Mouse (Mus musculus) heart, adult 9 months (tissue): Measurements from ENCODE around the gene Ddx49.

ENCODE experiments used
- DNase-seq, 2 experiments: peaks; one replicate each; pipeline ENCODE4 v3.0.0; 2022; ENCODE audit warnings: low spot score in 2 of 2

Ddx49 gene

DNA sequence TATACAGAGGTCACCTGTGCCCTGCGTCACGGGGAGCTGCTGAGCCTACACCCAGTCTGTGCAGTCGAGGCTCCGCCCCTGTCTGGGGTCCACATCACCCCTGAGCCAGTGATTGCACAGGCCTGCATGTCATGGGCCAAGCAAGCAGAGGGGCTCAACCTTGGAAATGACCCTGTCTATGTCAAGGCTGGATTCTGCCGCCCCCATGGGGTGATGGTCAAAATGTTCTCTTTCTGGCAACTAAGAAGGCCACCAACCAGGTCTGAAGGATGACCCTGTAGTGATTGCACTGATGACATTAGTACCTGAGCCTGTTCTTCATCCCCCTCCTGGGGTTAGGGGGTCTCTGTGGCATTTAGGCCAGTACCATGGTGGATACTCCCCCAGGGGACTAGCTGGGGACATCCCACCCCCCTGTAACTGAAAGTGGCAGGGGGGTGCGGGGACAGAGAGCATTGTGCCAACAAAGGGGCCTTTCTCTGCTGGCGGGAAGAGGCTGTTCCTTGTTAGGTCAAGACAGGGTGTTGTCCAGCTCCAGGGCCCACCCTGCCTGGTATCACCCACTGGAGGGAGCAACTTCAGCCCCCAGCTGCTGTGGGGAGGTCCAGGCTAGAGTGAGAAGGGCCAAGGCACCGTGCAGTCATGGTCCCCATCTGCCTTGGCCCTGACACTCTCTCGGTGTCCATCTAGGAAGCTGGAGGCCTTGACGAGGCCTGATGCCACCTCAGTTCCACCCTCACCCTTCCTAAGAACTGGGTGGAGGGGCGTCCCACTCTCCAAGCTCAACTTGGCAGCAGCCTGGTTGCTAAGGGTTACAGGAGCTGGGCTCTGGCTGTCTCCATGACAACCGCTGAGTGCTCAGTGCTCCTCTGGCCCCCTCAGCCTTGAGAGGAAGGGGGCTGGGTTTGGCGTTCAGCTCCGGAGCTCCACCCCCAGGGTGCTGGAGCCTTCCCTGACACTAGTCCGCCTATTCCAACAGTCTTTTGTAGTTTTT lies 14.5 kb upstream of the Ddx49 start:
- DNase-seq, result no peak

DNA sequence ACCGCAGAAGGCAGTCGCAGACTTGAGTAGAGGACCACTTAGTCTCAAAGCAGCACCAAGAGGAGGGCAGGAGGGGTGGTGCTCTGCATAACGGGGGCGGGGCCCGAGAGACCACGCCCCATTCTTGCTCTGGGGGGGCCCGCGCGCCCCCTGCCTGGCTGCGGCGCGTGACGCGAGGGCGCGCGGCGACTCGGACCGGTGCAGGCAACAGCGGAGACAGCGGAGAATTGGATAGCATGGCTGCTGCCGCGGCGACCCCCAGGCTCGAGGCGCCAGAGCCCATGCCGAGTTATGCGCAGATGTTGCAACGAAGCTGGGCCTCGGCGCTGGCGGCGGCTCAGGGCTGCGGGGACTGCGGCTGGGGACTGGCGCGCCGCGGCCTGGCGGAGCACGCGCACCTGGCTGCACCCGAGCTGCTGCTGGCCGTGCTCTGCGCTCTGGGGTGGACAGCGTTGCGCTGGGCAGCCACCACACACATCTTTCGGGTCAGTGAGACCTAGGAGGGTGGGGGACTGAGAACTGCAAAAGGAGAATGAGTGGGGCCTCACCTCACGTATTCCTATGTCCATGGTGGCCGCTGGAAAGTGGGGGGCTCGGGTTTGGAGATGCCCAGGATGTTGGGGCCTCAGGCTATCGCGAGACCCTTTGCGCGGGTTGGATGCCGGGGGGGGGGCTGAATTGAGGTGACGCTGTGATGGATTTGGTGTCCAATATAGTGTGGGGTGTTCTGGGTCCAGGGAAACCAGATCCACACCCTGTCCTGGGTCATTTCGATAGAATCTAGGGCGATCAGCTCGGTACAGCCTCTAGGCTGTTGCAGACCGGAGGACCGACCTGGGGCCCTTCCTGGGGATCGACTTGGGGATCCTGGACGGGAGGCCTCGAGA lies 13.6 kb upstream of the Ddx49 start, which contains the start of gene Cers1:
TSS of gene Cers1 (plus strand) at position 152 of the 887 bp plus-strand sequence.
- peak in 1 of 2 experiments; percentile 45 for DNase-seq

DNA sequence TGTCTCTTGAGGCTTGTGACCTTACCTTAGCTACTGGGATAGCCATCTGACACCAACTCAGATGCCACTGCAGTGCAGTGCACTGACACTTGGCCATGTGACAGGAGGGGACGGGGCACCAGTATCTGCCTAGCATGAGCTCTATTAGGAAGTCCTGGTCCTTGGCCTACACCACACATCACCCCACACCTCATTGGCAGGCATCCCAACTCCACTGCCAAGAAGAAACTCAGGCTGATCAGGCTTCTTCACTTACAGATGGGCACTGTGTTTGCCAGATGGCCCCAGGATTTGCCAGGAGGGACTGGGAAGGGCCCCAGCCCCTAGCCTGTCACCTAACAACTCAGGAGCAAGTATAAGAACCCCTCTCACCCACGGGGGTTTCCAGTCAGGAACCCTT lies 11.1 kb upstream of the Ddx49 start:
- no peak for DNase-seq

DNA sequence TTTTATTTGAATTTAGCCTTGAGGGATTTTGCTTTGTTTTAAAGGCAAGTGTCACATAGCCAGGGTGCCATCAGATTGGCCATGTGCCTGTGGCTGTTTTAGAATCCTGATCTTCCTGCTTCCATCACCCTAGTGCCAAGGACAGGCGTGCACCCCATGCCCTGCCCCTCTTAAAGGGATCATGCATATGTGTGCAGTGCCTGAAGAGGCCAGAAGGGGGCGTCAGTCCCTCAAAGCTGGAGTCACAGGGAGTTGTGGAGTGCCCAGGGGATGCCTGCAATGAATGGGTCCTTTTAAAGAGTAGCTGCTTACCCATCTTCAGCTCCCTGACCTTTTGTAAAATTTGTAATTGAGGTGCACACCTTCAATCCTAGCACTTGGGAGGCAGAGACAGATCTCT lies 7.0 kb upstream of the Ddx49 start:
- DNase-seq, result no peak

DNA sequence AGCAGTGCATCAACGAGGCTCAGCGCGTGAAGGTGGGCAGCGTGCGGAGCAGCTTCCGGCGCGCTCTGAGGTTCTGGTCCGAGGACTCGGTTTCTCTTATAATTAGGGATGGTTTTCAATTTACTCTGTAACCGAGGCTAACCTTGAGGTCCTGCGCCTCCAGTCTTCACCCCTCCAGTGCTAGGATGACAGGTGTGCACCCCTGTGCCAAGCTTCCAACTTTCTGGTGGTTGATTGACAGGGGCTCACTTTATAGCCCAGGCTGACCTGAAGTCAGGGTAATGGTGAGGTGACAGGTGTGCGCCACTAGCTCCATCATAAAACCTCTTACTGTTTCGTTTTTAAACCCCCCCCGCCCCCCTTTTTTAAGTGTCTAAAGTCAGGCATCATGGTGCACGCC lies 612 bp upstream of the Ddx49 start:
- no peak for DNase-seq

DNA sequence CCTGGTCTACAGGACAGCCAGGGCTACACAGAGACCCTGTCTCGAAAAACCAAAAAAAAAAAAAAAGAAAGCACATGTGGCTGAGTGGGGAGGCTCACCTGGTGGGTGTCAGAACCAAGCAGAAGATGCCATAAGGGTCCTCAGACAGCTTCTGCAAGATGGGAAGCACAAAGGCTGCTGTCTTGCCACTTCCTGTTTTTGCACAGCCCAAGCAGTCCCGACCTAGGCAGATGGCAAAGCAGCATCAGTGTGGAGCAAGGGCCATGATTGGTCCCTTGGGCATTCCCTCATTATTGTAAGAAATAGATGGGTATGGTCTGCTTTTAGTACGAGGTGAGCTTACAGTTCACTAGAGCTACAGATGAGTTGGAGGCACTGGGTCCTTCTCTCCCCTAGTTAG lies 1.4 kb downstream of the Ddx49 start:
- no peak for DNase-seq

DNA sequence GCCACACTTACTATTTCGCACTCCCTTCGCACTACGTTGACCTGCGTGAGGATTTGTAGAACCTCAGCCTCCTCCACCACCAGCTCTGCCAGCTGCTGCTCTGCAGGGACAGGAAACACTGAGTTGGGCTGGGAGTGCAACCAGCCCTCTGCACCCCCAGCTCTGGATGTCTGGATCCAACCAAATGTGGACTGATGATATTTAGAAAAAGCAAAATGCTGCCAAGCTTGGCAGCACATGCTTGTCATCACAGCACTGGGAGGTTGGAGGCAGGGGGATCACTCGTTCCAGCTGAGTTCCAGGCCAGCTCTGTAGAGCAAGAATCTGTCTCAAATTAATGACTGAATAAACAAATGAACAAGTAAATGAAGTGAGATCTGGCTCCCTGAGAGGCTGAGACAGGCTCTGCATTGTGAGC lies 8.3 kb downstream of the Ddx49 start:
- no peak for DNase-seq

DNA sequence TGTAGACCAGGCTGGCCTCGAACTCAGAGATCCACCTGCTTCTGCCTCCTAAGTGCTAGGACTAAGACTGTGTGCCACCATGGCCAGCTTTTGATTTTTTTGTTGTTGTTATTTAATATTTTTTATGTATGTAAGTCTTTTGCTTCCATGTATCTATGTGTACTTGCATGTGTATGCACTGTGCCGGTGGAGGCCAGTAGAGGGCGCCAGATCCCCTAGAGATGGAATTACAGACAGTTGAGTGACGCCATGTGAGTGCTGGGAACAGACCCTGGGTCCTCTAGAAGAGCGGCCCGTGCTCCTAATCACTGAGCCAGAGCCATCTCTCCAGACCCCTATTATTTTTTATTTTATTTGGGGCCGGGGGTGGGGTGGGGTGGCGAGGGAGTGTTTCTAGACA lies 15.6 kb downstream of the Ddx49 start:
- no peak for DNase-seq

DNA sequence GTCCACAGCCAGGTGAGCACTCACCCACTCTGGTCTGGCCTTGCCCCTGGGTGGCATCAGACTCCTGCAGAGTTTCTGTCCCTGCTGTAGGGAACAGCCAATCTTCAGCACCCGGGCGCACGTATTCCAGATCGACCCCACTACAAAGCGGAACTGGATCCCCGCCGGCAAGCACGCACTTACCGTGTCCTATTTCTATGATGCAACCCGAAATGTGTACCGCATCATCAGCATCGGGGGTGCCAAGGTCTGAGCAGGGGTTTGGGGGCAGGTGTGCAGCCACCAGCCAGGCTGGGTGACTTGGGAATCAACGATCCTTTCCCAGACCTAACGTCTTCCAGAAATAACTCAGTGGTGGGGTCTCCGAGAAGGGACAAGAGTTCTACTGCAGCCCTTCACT lies 17.0 kb downstream of the Ddx49 start:
- DNase-seq, result no peak

DNA sequence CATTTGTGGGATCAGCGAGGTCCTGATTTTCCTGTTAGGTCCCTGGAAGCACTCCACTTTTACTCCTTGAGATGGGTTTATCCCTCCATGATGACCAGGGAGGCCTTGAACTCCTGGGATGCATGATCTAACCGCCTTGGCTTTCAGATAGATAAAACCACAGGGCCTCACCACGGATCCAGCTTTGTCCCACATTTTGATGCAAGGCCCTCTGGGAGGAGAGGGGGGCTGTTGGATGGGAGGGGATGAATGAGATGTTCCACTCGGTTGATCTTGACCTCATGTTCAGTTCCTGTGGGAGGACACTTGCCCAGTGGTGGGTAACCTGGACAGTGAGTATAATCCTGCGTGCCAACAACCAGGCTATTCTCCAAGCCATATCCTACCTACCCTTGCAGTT lies 17.9 kb downstream of the Ddx49 start:
- DNase-seq, result no peak

DNA sequence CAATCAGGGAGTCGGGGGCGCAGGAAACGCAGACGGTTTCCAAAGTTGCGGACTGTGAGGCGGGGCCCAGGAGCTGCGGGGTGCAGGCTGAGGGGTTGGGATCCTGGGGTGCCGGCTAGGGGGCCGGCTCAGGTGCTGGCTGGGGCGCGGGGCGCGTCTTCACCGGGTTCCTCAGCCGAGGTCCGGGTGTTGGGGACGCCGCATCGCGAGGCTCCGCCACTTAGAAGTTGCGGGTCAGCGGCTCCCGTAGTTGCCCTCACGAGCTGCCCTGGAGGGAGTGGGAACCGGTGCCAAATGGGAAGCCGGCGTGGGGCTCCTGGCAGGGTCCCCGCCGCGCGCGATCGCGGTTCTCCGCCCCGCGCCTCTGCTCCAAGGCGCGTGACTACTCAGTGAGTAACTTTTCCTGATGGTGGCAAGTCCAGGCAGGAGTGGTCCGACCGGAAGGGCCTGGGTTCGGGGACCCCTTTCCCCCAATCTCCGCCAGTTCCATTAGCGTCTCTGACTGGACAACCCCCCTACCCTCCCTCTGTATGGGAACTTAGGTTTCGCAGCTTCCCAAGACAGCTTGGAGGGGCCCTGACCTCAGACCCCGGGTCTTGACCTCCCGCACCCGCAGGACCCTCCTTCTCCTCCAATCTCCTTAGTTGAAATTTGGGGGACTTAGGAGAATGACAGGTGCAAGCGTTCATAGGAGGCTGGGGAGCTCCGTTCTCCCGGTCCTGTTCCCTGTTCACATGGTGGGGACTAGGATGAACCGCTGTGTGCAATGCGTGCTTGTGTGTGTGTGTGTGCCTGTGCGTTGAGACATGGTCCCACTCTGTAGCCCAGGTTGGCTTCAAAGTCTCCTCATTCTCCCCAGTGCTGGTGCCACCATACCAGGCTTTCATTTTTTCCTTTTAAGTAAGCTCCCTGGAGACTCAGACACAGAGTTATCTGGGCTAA lies 18.9 kb downstream of the Ddx49 start:
- peak in 1 of 2 experiments; percentile 28 for DNase-seq

DNA sequence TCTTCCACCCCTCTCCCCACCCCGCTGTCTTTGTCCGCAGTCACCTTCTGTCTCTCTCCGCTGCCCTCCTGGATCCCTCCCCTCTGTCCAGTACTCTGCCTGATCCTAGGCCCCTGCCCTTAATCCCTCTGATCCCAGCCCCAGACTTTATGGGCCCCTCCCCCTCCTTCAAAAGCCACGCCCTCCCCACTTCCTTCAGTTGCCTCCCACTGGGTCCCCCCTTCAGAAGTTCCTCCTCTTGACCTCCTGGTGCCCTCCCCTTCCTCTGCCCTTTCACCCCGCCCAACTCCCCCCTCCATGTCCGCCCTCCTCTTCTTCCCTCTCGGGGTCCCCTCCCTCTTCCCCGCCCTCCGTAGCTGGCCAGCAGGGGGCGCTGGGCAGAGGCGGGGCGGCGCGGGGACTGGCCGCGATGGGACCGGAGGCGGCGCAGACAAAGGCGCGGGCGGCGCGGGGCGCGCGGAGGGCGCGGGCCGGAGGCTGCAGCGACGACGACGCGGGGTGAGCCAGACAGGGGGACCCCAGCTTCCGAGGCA lies 19.6 kb downstream of the Ddx49 start, which contains the start of gene Homer3:
TSS of gene Homer3 (plus strand) at position 225 of the 533 bp plus-strand sequence.
- peak; percentile 92 to 95 for DNase-seq

DNA sequence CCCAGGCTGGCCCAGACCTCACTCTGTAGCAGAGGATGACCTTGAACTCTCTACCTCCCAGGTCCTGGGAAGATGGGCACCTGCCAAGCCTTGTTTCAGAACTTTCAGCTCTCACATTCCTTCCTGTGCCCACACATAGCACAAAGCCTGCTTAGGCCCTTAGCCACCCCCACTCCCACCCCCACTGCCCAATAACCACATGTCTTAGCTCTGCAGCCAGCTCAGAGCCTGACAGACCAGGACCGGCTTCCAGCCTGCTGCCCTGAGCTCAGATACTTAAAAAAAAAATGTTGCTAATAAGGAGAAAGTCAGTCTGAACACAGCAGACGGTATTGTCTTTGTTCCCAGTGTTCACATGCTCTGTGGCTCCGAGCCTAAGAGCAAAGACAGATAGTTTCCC lies 21.3 kb downstream of the Ddx49 start:
- DNase-seq, result no peak

DNA sequence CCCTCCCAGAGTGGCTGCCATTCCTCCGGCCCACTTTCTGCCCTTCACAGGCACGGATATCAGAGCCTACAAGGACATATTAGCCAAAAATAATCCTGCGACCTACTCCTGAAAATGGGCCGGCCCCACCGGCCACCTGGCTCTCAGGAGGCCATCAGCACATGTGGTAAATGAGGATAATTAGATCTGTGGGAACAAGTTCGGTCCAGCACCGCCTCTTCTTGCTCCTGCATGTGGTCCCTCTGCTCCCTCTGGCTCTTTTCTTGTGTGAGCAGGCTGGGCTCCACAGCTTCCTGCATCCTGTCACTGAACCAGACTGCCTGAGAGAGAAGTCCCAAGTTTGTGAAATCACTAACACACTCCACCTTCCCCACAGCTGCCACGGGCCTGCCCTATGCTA lies 23.0 kb downstream of the Ddx49 start:
- DNase-seq, result no peak

DNA sequence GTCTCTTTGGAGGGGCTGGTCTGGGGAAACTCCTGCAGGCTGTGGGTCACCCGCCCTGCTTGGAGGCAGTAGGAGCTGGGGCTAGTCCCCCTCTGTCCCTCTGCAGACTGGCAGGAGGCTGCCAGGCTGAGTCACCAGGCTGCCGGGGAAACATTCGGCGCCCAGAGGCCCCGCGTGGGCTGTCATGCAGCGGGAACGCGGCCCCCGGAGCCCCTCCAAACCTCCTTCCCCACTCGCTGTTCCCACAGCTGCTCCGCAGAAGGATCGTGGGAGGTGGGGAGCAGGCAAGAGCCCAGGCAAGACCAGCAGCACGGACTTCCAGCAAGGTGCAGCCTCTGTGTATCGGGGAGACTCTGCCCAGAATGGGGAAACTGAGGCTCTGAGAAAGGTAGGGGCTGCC lies 24.1 kb downstream of the Ddx49 start:
- DNase-seq, result no peak

DNA sequence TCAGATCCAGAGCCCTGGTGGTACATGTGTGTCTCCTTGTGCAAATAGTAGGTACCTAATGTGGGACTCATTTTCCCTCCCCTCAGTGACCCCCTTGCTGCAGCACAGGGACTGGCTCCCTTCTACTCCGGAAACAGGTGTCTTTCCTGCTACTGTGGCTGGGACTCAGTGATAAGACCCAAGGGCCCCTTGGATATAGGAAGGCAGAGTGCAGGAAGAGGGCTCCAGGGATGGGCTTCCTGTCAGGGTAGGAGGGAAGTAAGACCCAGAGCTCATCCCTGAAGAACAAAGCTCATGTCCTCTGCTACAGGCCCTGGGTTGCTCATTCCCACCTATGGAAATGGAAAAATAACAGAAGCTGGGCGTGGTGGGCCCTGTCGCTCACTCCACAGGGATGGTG lies 25.8 kb downstream of the Ddx49 start:
- peak; percentile 35 to 80 for DNase-seq

DNA sequence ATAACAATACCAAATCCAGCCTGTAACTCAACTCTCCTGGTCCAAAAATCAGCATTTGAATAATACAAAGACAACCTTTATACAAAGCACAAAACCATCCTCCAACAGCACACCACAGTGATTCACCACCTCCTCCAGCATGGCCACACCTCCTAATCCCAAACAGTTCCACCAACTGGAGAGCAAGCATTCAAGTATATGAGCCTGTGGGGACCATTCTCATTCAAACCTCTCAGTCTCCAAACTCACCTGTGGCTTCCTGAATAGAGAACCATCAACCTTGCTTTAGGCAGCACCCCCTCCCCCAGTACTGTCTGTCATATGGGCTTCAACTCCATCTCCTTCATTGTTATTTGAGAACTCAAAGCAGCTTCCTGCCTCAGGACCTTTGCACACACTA lies 27.9 kb downstream of the Ddx49 start:
- DNase-seq, result no peak

DNA sequence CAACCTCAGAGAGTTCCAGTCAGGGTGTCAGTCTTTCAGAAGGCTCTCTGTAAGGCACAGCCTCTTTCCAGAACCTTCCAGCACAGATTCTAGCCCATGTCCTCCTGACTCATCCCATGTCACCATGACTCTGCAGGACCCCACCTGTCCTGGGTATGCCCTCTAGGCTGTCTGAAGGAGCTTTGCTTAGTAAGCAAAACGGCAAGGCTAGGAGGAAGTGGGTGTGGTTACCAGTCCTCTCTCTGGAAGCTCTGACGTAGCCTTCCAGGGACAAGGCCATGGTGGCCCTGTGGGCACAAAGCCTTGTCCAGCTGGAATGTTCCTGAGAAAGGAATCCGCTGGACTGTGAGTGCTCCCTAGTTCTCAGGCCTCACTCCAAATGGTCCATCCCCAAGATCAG lies 29.3 kb downstream of the Ddx49 start:
- peak in 1 of 2 experiments; percentile 57 for DNase-seq

DNA sequence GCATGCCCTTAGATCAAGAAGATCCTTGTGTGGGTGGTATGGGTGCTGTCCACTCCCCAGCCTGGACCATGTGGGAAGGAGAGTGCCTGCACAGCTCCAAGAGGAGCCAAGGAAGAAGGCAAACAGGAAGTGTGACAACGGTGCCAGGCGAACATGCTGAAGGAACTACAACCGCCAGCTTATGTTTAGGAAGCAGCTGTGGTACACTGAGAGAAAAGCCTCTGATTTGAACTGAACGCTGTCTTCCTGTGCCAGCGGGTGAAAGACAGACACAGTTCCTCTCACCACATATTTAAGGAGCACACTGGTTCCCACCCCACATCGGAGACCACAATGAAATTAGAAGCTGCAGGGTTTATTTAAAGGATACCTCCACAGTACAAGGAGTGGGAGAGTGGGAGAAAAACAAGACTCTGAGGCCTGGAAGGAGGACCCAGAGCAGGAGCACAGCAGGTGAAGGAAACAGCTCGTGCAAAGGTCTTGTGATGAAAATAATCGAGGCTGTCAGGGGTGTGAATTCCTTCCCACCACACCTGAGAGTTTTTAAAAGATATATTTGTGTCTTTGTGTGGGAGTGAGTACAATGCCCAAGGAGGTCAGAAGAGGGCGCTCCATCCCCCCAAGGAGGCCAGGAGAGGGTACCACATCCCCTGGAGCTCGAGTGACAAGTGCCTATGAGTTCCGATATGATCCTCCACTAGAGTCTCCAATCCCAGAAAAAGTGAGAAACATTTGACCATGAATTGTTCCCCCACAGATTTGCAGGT lies 33.3 kb downstream of the Ddx49 start:
- DNase-seq, result no peak

DNA sequence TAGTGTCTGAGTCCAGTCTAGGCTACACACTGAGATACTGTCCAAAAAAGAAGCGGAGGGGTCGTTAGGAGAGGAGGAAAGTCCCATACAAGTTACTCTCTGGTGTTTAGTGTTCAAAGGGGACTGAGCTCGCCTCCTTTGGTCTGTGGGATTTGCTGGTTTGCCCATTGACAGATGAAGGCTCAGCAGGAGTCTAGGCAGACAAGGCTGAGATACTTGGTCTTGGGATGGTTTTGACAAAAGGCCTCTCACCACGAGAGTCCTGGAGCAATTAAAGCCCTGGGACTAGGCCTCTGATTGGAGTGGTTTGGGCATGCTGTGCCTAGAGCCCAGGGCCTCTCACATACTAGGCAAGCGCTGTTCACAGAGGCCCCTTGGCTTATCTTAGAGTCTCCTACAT lies 34.0 kb downstream of the Ddx49 start:
- DNase-seq, result no peak
